Mouse (Mus musculus): ENCODE measurements at regions not wholly inside any gene's neighbourhood (a gene's known extent, or its start where the extent isn't known, plus 50 kb on each side); places are given as distances from the start of the nearest gene placed in this dataset.

DNA sequence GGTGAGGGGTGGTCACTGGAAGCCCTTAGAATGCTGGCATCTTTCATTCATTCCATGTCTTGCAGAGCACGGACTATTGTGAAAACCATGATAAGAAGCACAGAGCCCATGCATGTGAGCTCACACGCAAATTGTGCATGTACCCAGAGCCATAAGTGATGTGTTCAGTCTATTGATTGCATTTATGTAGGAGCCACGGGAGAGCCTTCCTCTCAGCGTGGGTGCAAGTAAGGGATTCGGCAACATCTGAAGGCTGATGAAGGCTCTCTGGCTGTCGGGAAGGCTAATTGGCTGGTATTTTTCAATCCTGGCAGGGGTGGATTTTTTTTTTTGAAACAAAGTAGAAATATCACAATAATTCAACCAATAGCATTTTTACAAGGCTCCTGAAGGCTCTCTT, 150.5 kb downstream of the Sox11 start:
- H3K4me2 ChIP-seq (ENCODE audit: low read depth): no peak overlapping the region
- H3K4me1 ChIP-seq (replicated peaks; ENCODE audit: control insufficient read depth in 2 of 2, insufficient read depth in 2 of 2, low read length in 1 of 2): no peaks in the 10 kb centered on the region
- no peaks in the 10 kb centered on the region for H3K36me3 ChIP-seq (replicated peaks; ENCODE audit: control insufficient read depth, insufficient read depth, low read depth)
- H3K4me3 ChIP-seq (ENCODE audit: insufficient read depth in 1 of 2, low read depth in 2 of 2, low read length in 2 of 2): no peak overlapping the region
- WGBS (ENCODE audit: insufficient replicate concordance): 64% methylated on average over 6 of the region's 6 CpGs
- H3K27me3 ChIP-seq (ENCODE audit: control insufficient read depth, insufficient read depth, low read length): no peaks in the 10 kb centered on the region
- TF ChIP-seq EP300 (IDR thresholded peaks at IDR 0.05; ENCODE audit: low read depth): no peak
- no peak for TF ChIP-seq CTCF (IDR thresholded peaks at IDR 0.05; ENCODE audit: low read depth)
- DNase-seq (ENCODE audit: low read depth in 3 of 3, low spot score in 3 of 3) (no peak), ATAC-seq (ENCODE audit: insufficient read depth) (no peak)
- H3K27ac ChIP-seq: no peak overlapping the region
- no peaks in the 10 kb centered on the region for H3K9me3 ChIP-seq (ENCODE audit: control insufficient read depth, low read length)
- H3K9ac ChIP-seq (replicated peaks): no peak overlapping the region

DNA sequence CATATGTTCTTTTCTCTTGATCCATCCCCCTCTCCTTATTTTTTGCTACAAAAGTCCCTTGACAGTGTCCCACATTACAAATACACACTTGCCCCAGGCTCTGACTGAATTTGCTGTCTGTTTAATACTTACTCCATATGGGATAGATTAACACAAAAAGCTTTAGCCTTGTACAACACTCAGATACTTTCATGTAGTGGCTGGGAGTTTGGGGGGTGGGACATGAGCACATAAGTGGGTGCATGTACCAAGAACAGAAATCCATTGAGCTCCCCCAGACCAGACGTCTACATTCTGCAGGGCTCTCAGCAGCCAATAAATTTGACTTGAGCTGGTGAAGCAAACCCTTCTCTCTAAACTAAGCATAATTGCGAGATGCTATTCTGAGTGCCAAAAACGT, 154.9 kb downstream of the Sox11 start:
- Histone ChIP-seq H3K4me1 (replicated peaks; ENCODE audit: control insufficient read depth in 2 of 2, insufficient read depth in 2 of 2, low read length in 1 of 2) (no peaks in the 10 kb centered on the region), H3K36me3 (replicated peaks; ENCODE audit: control insufficient read depth, insufficient read depth, low read depth) (no peaks in the 10 kb centered on the region), H3K4me2 (ENCODE audit: low read depth) (no peak overlapping the region), H3K4me3 (ENCODE audit: insufficient read depth in 1 of 2, low read depth in 2 of 2, low read length in 2 of 2) (no peak overlapping the region), H3K27me3 (ENCODE audit: control insufficient read depth, insufficient read depth, low read length) (no peaks in the 10 kb centered on the region), H3K9me3 (ENCODE audit: control insufficient read depth, low read length) (no peaks in the 10 kb centered on the region), H3K27ac (no peak overlapping the region), H3K9ac (replicated peaks) (no peak overlapping the region)
- no peak for TF ChIP-seq EP300 (IDR thresholded peaks at IDR 0.05; ENCODE audit: low read depth)
- no peak for TF ChIP-seq CTCF (IDR thresholded peaks at IDR 0.05; ENCODE audit: low read depth)
- WGBS (ENCODE audit: insufficient replicate concordance): 53% methylated on average over 3 of the region's 3 CpGs
- ATAC-seq (ENCODE audit: insufficient read depth): no peak
- DNase-seq (ENCODE audit: low read depth in 3 of 3, low spot score in 3 of 3): no peak

DNA sequence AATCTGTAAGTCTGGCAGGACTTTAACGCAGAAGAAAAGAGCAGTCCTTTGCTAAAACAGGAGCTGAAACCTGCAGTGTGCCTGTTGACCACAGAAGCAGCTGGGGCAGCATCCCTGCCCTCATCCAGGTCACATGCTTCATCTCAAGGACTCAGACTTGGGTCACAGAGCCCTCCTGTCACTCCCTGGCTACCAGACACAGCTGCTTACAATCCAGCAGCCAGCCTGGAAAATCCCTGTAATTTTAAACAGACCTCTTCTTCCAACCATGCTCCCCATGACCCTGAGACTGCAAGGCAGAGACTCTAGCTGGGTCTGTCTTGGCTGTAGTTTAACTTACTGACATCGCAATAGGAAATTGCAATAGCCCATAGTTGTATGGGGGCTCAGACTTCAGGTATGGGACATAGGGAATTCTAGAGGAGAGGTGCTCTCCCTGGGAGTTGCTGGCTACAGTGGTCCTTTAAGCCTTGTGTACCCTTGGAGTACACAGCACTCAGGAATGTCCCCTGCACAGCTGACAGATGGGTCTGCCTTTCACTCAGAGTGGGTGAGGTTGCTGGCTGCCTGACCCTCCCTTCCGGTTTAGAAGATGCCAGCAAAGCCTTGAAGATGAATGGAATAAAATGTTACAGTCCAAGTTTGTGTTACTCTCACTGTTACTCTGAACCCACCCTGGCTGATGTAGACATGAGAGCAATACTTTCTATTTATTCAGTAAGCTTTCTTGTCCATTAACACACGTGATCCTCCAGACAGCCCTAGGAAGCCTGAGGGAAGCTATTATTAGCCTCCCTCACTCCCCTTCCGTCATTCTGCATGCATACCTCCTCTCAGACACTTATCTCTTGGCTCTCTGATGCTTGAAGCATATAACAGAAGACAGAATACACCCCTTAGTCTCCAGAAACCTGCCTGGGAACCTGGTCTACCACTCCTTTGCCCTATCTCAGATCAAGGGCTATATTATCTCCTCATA, 159.7 kb downstream of the Sox11 start:
- H3K27ac ChIP-seq: no peak overlapping the region
- H3K4me3 ChIP-seq (ENCODE audit: insufficient read depth in 1 of 2, low read depth in 2 of 2, low read length in 2 of 2): no peak overlapping the region
- 47% methylated on average over 5 of the region's 5 CpGs for WGBS (ENCODE audit: insufficient replicate concordance)
- no peak overlapping the region for H3K9ac ChIP-seq (replicated peaks)
- H3K27me3 ChIP-seq (ENCODE audit: control insufficient read depth, insufficient read depth, low read length): no peaks in the 10 kb centered on the region
- no peaks in the 10 kb centered on the region for H3K9me3 ChIP-seq (ENCODE audit: control insufficient read depth, low read length)
- no peaks in the 10 kb centered on the region for H3K36me3 ChIP-seq (replicated peaks; ENCODE audit: control insufficient read depth, insufficient read depth, low read depth)
- TF ChIP-seq CTCF (IDR thresholded peaks at IDR 0.05; ENCODE audit: low read depth) (no peak), EP300 (IDR thresholded peaks at IDR 0.05; ENCODE audit: low read depth) (no peak)
- no peak overlapping the region for H3K4me2 ChIP-seq (ENCODE audit: low read depth)
- no peak for ATAC-seq (ENCODE audit: insufficient read depth)
- no peak for DNase-seq (ENCODE audit: low read depth in 3 of 3, low spot score in 3 of 3)
- H3K4me1 ChIP-seq (replicated peaks; ENCODE audit: control insufficient read depth in 2 of 2, insufficient read depth in 2 of 2, low read length in 1 of 2): no peaks in the 10 kb centered on the region

DNA sequence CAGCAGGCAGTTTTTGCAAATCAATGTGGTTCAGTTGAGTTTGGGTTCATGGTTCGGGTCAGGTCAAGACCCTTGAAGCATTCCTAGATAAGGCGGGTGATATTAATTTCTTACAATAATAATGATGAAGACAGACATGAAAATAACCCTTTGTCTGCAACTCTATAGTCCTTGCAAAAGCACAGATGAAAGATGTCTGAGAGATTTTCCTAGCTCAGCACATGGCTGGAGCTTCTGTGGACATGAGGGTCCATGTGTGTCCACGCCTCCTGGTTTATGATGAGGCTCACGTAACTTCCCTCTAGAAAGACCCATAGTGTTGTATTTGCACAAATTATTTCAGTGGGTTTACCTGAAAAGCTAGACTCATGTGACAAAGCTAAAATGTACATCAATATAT, 168.8 kb downstream of the Sox11 start:
- 69% methylated on average over 4 of the region's 4 CpGs for WGBS (ENCODE audit: insufficient replicate concordance)
- TF ChIP-seq CTCF (IDR thresholded peaks at IDR 0.05; ENCODE audit: low read depth) (no peak), EP300 (IDR thresholded peaks at IDR 0.05; ENCODE audit: low read depth) (no peak)

DNA sequence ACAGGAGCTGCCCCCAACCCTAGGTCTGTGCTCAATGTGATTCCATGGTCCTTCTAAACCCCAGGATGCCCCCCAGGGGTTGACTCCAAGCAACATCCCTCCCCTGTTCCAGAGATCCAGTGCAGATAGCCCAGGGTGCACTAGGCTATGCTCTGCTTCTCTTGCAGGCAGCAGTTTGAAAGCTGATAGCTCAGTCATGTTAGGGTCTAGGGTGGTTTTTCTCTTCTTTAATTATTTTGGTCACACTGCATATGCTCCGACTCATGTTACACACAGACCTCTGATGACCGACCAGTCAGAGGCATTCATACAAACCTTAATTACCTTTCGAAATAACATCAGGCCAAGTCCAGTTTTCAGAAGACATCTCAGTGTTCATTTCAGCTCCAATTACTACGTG, 169.2 kb downstream of the Sox11 start:
- Histone ChIP-seq H3K27me3 (ENCODE audit: control insufficient read depth, insufficient read depth, low read length) (no peaks in the 10 kb centered on the region), H3K36me3 (replicated peaks; ENCODE audit: control insufficient read depth, insufficient read depth, low read depth) (no peaks in the 10 kb centered on the region), H3K4me3 (ENCODE audit: insufficient read depth in 1 of 2, low read depth in 2 of 2, low read length in 2 of 2) (no peak overlapping the region), H3K4me1 (replicated peaks; ENCODE audit: control insufficient read depth in 2 of 2, insufficient read depth in 2 of 2, low read length in 1 of 2) (no peaks in the 10 kb centered on the region), H3K9me3 (ENCODE audit: control insufficient read depth, low read length) (no peaks in the 10 kb centered on the region), H3K9ac (replicated peaks) (no peak overlapping the region), H3K27ac (no peak overlapping the region), H3K4me2 (ENCODE audit: low read depth) (no peak overlapping the region)
- WGBS (ENCODE audit: insufficient replicate concordance): 62% methylated on average over 4 of the region's 4 CpGs
- DNase-seq (ENCODE audit: low read depth in 3 of 3, low spot score in 3 of 3) (no peak), ATAC-seq (ENCODE audit: insufficient read depth) (no peak)
- TF ChIP-seq EP300 (IDR thresholded peaks at IDR 0.05; ENCODE audit: low read depth): no peak
- no peak for TF ChIP-seq CTCF (IDR thresholded peaks at IDR 0.05; ENCODE audit: low read depth)

More for the DNA sequence above, 168.8 kb downstream of the Sox11 start:
- Histone ChIP-seq H3K4me1 (replicated peaks; ENCODE audit: control insufficient read depth in 2 of 2, insufficient read depth in 2 of 2, low read length in 1 of 2) (no peaks in the 10 kb centered on the region), H3K27ac (no peak overlapping the region), H3K36me3 (replicated peaks; ENCODE audit: control insufficient read depth, insufficient read depth, low read depth) (no peaks in the 10 kb centered on the region), H3K9ac (replicated peaks) (no peak overlapping the region), H3K9me3 (ENCODE audit: control insufficient read depth, low read length) (no peaks in the 10 kb centered on the region), H3K4me2 (ENCODE audit: low read depth) (no peak overlapping the region), H3K27me3 (ENCODE audit: control insufficient read depth, insufficient read depth, low read length) (no peaks in the 10 kb centered on the region), H3K4me3 (ENCODE audit: insufficient read depth in 1 of 2, low read depth in 2 of 2, low read length in 2 of 2) (no peak overlapping the region)
- ATAC-seq (ENCODE audit: insufficient read depth) (no peak), DNase-seq (ENCODE audit: low read depth in 3 of 3, low spot score in 3 of 3) (no peak)
